Mouse (Mus musculus): ENCODE measurements around the gene Cxcl17.

- no peak for TF ChIP-seq GATA1 (IDR thresholded peaks at IDR 0.05; ENCODE audit: borderline replicate concordance, low read length)
- no peak for TF ChIP-seq FLI1 (IDR thresholded peaks at IDR 0.05; ENCODE audit: low read length)
These were observed 24.0 kb upstream of the Cxcl17 start for GRCm38 (mm10) chr7:25436704-25437103.

Data from megakaryocyte, embryonic 14.5 days (primary cell).